Mouse (Mus musculus): ENCODE measurements around the gene Prkcq.

DNA sequence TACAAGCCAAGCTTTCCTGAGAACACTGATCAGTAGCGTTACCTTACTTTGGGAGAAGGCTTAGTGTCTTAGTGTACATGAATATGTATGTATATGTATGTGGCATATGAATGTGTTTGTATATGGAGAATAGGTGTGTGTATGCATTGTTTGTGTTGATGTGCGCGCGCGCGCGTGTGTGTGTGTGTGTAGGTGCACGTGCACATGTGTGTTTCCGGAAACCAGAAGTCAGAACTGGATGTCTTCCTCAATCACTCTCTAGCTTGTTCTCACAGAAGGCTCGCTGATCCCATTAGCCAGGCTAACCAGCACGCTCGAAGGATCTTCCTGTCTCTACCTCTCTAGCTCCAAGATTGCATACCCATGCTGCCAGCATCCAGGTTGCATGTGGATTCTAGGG, 6.0 kb downstream of the Prkcq start:
- no peak for TF ChIP-seq CTCF (conservative IDR thresholded peaks at IDR 0.05; ENCODE audit: insufficient read depth, insufficient read length, low read depth, low read length)
- no peak for TF ChIP-seq POLR2A (IDR thresholded peaks at IDR 0.05; ENCODE audit: low read depth, low read length)

All from kidney, adult 2 months (tissue).